Mouse (Mus musculus): ENCODE measurements at regions not wholly inside any gene's neighbourhood (a gene's known extent, or its start where the extent isn't known, plus 50 kb on each side); places are given as distances from the start of the nearest gene placed in this dataset.
A peak's percentile ranks its signal among the peaks of the same experiment; 100 is the strongest.

DNA sequence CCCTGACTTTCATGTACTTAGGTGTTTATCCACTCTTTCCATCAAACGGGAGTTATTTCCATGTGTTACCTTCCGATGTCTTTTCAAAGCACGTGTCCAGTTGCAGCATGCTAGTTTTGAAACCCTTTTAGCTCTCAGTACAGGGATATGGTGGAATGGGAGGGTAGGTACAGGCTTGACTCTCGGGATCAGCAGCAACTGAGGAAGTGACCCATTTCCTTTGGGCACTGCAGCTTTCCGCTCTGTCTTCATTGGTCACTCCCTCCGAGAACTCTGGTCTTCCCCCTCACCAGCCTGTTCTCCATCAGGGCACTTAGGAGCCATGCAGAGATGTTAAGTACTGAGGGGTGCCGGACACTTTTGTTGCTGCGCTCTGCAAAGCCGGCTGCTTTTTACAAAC, 196.5 kb downstream of the Stim2 start:
- Histone ChIP-seq H3K4me2 (ENCODE audit: low read depth, severe bottlenecking) (no peak overlapping the region), H3K9me3 (ENCODE audit: control insufficient read depth, low read length) (no peaks in the 10 kb centered on the region), H3K27me3 (ENCODE audit: control insufficient read depth, insufficient read depth, low read length) (no peaks in the 10 kb centered on the region), H3K4me1 (ENCODE audit: control insufficient read depth, insufficient read depth, low read length) (no peaks in the 10 kb centered on the region), H3K27ac (replicated peaks; ENCODE audit: low read depth, low read length) (no peak overlapping the region), H3K9ac (ENCODE audit: low read length) (no peak overlapping the region), H3K36me3 (ENCODE audit: control insufficient read depth, insufficient read depth, low read length) (no peaks in the 10 kb centered on the region), H3K4me3 (ENCODE audit: low read depth, low read length) (no peak overlapping the region)
- ATAC-seq (ENCODE audit: insufficient number of reproducible peaks, low FRiP score, low TSS enrichment, low read depth) (0 out of 2 replicates have a peak, but pooled peaks have one; percentile 21), DNase-seq (ENCODE audit: low spot score) (no peak)
- 73% methylated on average over 9 of the region's 9 CpGs for WGBS

DNA sequence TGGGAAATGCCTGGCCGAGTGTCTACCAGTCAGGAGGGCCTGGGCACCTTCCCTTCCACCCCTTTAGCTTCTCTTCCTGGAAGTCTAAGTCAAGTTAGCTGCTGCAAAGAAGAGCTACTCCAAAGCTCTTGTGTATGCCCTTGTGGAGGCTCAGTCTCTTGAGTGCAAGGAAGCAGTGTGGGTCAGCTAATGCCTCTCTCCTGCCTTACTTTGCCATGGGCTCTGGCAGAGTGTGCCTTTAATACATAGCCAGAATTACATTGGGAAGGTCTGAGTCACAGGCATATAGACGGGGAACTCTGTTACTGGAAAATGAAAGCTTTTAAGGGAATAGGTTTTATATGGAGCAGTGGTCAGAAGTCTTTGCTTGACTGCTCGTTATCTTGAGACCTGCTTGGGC, 201.7 kb downstream of the Stim2 start:
- no peak for ATAC-seq (ENCODE audit: insufficient number of reproducible peaks, low FRiP score, low TSS enrichment, low read depth)
- Histone ChIP-seq H3K9me3 (ENCODE audit: control insufficient read depth, low read length) (no peaks in the 10 kb centered on the region), H3K27me3 (ENCODE audit: control insufficient read depth, insufficient read depth, low read length) (no peaks in the 10 kb centered on the region), H3K4me3 (ENCODE audit: low read depth, low read length) (no peak overlapping the region), H3K27ac (replicated peaks; ENCODE audit: low read depth, low read length) (no peak overlapping the region), H3K36me3 (ENCODE audit: control insufficient read depth, insufficient read depth, low read length) (no peaks in the 10 kb centered on the region), H3K4me1 (ENCODE audit: control insufficient read depth, insufficient read depth, low read length) (no peaks in the 10 kb centered on the region), H3K9ac (ENCODE audit: low read length) (no peak overlapping the region), H3K4me2 (ENCODE audit: low read depth, severe bottlenecking) (no peak overlapping the region)
- 39% methylated on average over 3 of the region's 3 CpGs for WGBS
- DNase-seq (ENCODE audit: low spot score): peak; percentile 16

DNA sequence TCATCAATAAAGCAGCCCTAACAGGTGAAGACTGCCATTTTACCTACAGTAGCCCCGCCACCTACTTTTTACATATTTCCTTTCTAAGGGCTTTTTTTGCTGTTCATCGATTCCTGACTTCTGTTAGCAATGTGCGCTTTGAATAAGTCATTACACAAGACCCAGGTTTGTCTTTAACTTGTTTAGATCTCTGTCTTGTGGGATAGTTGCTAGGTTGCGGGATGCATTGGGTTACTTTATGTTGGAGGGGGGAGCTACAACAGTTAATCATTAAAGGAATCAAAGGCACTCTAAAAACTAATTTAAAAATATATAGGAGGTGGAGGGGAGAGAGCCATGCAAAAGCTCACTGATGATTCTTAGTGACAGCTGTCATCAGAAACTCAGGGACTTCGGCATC, 202.3 kb downstream of the Stim2 start:
- DNase-seq (ENCODE audit: low spot score): no peak
- 79% methylated on average over 5 of the region's 5 CpGs for WGBS
- Histone ChIP-seq H3K4me1 (ENCODE audit: control insufficient read depth, insufficient read depth, low read length) (no peaks in the 10 kb centered on the region), H3K27ac (replicated peaks; ENCODE audit: low read depth, low read length) (no peak overlapping the region), H3K27me3 (ENCODE audit: control insufficient read depth, insufficient read depth, low read length) (no peaks in the 10 kb centered on the region), H3K4me2 (ENCODE audit: low read depth, severe bottlenecking) (no peak overlapping the region), H3K9me3 (ENCODE audit: control insufficient read depth, low read length) (no peaks in the 10 kb centered on the region), H3K36me3 (ENCODE audit: control insufficient read depth, insufficient read depth, low read length) (no peaks in the 10 kb centered on the region), H3K4me3 (ENCODE audit: low read depth, low read length) (no peak overlapping the region), H3K9ac (ENCODE audit: low read length) (no peak overlapping the region)
- ATAC-seq (ENCODE audit: insufficient number of reproducible peaks, low FRiP score, low TSS enrichment, low read depth): no peak

DNA sequence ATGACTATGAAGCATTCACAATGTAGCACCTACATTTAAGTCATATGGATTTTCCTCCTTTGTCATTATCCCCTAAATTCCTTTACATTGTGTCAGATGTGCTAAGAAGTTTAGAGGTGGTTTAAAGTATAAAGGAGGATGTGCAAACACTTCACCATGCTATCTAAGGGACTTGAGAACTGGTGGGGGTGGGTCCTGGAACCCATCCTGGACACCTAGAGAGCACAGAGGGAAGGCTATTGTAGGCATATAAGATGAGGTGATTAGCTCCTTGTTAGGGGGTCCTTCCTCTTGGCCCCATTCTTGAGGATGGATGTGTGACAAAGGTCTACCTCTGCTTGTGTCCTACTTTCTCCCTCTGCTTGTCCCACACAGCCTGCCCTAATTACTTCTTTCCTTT, 213.2 kb downstream of the Stim2 start:
- Histone ChIP-seq H3K27ac (replicated peaks; ENCODE audit: low read depth, low read length) (no peak overlapping the region), H3K4me2 (ENCODE audit: low read depth, severe bottlenecking) (no peak overlapping the region), H3K4me1 (ENCODE audit: control insufficient read depth, insufficient read depth, low read length) (0 out of 2 replicates have a peak, but pooled peaks cover 2% of the 10 kb centered on the region), H3K9me3 (ENCODE audit: control insufficient read depth, low read length) (no peaks in the 10 kb centered on the region), H3K36me3 (ENCODE audit: control insufficient read depth, insufficient read depth, low read length) (no peaks in the 10 kb centered on the region), H3K9ac (ENCODE audit: low read length) (no peak overlapping the region), H3K27me3 (ENCODE audit: control insufficient read depth, insufficient read depth, low read length) (no peaks in the 10 kb centered on the region), H3K4me3 (ENCODE audit: low read depth, low read length) (no peak overlapping the region)
- DNase-seq (ENCODE audit: low spot score) (no peak), ATAC-seq (ENCODE audit: insufficient number of reproducible peaks, low FRiP score, low TSS enrichment, low read depth) (no peak)

DNA sequence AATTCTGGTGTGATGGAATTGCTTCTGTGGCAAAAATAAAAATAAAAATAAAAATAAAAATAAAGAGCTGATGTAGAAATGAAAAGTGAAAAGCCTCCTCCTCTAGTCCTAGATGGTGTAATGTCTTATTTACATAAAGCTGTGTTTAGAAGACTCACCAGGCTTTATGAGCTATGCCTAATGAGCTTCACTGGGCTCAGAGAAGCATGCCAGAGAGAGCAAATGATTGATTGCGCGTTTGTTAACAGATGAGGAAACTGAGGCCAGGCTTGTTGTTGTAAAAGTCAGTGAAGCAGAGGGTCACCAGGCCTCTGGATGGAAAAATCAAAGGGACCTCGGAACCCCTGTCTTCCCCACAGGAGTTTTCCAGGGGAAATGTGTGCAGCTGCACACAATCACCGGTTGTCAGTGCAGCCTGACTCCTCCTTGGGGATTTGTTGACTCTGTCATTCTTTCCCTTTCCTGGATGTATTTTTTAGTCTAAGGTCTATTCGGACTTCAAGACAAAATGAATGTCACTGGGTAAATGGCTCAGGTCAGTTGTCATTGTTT, 213.8 kb downstream of the Stim2 start:
- H3K9me3 ChIP-seq (ENCODE audit: control insufficient read depth, low read length): no peaks in the 10 kb centered on the region
- H3K27me3 ChIP-seq (ENCODE audit: control insufficient read depth, insufficient read depth, low read length): no peaks in the 10 kb centered on the region
- H3K4me2 ChIP-seq (ENCODE audit: low read depth, severe bottlenecking): no peak overlapping the region
- ATAC-seq (ENCODE audit: insufficient number of reproducible peaks, low FRiP score, low TSS enrichment, low read depth) (no peak), DNase-seq (ENCODE audit: low spot score) (no peak)
- no peak overlapping the region for H3K27ac ChIP-seq (replicated peaks; ENCODE audit: low read depth, low read length)
- H3K4me3 ChIP-seq (ENCODE audit: low read depth, low read length): no peak overlapping the region
- H3K9ac ChIP-seq (ENCODE audit: low read length): no peak overlapping the region
- 57% methylated on average over 5 of the region's 5 CpGs for WGBS
- H3K4me1 ChIP-seq (ENCODE audit: control insufficient read depth, insufficient read depth, low read length): 0 out of 2 replicates have a peak, but pooled peaks cover 2% of the 10 kb centered on the region
- no peaks in the 10 kb centered on the region for H3K36me3 ChIP-seq (ENCODE audit: control insufficient read depth, insufficient read depth, low read length)

DNA sequence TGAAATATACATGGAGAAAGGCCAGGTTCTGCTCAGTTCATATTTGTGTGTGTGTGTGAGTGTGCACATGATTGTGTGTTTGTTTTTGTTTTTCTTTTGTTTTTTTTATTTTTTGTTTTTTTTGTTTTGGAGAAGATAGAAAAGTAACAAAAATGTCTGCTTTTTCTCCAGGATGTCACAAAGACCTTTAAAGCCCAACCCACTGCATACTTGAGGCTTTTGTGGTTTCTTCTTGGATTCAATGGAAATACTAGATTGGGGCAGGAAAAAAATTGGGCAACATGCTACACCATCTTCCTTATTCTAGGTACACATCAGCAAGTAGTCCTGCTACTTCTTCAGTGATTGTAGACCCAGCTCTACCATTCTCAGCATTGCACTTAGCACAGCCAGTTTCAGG, 226.7 kb downstream of the Stim2 start:
- Histone ChIP-seq H3K9me3 (ENCODE audit: control insufficient read depth, low read length) (no peaks in the 10 kb centered on the region), H3K9ac (ENCODE audit: low read length) (no peak overlapping the region), H3K36me3 (ENCODE audit: control insufficient read depth, insufficient read depth, low read length) (no peaks in the 10 kb centered on the region), H3K4me1 (ENCODE audit: control insufficient read depth, insufficient read depth, low read length) (no peaks in the 10 kb centered on the region), H3K4me2 (ENCODE audit: low read depth, severe bottlenecking) (no peak overlapping the region), H3K27me3 (ENCODE audit: control insufficient read depth, insufficient read depth, low read length) (no peaks in the 10 kb centered on the region), H3K4me3 (ENCODE audit: low read depth, low read length) (no peak overlapping the region), H3K27ac (replicated peaks; ENCODE audit: low read depth, low read length) (no peak overlapping the region)
- DNase-seq (ENCODE audit: low spot score): no peak
- no peak for ATAC-seq (ENCODE audit: insufficient number of reproducible peaks, low FRiP score, low TSS enrichment, low read depth)

DNA sequence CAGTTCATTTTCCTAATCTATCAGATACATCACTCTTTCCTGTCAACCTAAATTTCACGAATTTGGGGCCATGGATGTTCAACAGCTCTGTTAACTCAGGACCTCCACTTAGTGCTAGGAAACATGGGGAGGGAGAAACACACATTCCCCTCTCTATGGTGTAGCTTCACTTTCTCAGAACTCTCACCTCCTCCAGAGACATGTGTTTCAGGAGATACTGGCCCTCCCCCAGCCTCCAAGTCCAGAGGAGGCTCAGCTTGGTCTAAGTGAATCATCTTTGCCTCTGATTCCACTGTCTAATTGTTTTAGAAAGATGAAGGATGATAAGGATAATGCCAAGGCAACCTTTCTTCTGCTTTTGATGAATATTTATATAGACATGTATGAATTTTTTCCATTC, 236.3 kb downstream of the Stim2 start:
- no peak for ATAC-seq (ENCODE audit: insufficient number of reproducible peaks, low FRiP score, low TSS enrichment, low read depth)
- H3K9me3 ChIP-seq (ENCODE audit: control insufficient read depth, low read length): no peaks in the 10 kb centered on the region

DNA sequence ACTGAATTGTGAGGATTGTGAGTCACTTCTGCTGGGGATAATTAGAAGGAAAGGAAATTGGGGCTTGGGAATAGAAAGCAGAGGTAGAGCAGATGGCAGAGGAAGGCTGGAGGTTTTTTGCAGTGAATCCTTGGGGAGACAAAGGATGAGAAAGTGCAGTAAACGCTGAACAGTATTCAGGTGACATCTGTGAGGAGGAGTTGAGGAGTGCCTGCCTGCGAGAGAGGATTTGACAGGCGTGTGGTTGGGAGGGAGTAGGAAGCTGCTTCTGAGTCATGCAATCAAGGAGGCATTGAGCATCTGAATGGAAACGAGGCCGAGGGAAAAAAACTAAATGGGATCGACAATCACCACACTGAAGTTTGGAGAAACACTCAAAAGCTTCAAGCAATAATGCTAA, 236.9 kb downstream of the Stim2 start:
- H3K27ac ChIP-seq (replicated peaks; ENCODE audit: low read depth, low read length): no peak overlapping the region
- H3K36me3 ChIP-seq (ENCODE audit: control insufficient read depth, insufficient read depth, low read length): no peaks in the 10 kb centered on the region
- no peaks in the 10 kb centered on the region for H3K27me3 ChIP-seq (ENCODE audit: control insufficient read depth, insufficient read depth, low read length)
- H3K4me3 ChIP-seq (ENCODE audit: low read depth, low read length): no peak overlapping the region
- H3K4me1 ChIP-seq (ENCODE audit: control insufficient read depth, insufficient read depth, low read length): no peaks in the 10 kb centered on the region
- H3K9ac ChIP-seq (ENCODE audit: low read length): no peak overlapping the region
- 65% methylated on average over 6 of the region's 6 CpGs for WGBS
- ATAC-seq (ENCODE audit: insufficient number of reproducible peaks, low FRiP score, low TSS enrichment, low read depth) (no peak), DNase-seq (ENCODE audit: low spot score) (no peak)
- no peaks in the 10 kb centered on the region for H3K9me3 ChIP-seq (ENCODE audit: control insufficient read depth, low read length)
- no peak overlapping the region for H3K4me2 ChIP-seq (ENCODE audit: low read depth, severe bottlenecking)

More for the DNA sequence above, 236.3 kb downstream of the Stim2 start:
- Histone ChIP-seq H3K36me3 (ENCODE audit: control insufficient read depth, insufficient read depth, low read length) (no peaks in the 10 kb centered on the region), H3K4me1 (ENCODE audit: control insufficient read depth, insufficient read depth, low read length) (no peaks in the 10 kb centered on the region), H3K4me3 (ENCODE audit: low read depth, low read length) (no peak overlapping the region), H3K9ac (ENCODE audit: low read length) (no peak overlapping the region), H3K27ac (replicated peaks; ENCODE audit: low read depth, low read length) (no peak overlapping the region), H3K27me3 (ENCODE audit: control insufficient read depth, insufficient read depth, low read length) (no peaks in the 10 kb centered on the region), H3K4me2 (ENCODE audit: low read depth, severe bottlenecking) (no peak overlapping the region)
- DNase-seq (ENCODE audit: low spot score): no peak
- WGBS: 81% methylated on average over 1 of the region's 1 CpGs

DNA sequence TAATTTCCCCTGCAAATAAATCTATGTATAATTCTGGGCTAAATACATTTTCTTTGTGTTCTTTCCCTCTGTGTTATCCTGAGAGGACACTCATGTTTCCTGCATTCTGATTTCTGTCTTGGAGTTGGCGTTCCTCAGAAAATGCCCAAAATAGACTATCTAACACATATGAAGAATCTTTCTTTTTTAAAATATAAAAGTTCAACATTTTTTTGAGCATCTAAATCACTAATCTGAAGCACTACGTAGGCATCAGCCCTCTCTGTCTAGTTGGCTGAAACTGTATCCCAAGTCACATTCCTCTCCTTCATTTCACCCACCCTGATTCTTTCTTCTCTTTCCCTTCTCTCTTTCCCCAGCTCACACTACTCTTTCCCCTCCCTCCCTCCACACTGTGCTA, 238.9 kb downstream of the Stim2 start:
- Histone ChIP-seq H3K4me3 (ENCODE audit: low read depth, low read length) (no peak overlapping the region), H3K4me2 (ENCODE audit: low read depth, severe bottlenecking) (no peak overlapping the region), H3K27ac (replicated peaks; ENCODE audit: low read depth, low read length) (no peak overlapping the region), H3K9me3 (ENCODE audit: control insufficient read depth, low read length) (no peaks in the 10 kb centered on the region), H3K27me3 (ENCODE audit: control insufficient read depth, insufficient read depth, low read length) (no peaks in the 10 kb centered on the region), H3K36me3 (ENCODE audit: control insufficient read depth, insufficient read depth, low read length) (no peaks in the 10 kb centered on the region), H3K9ac (ENCODE audit: low read length) (no peak overlapping the region), H3K4me1 (ENCODE audit: control insufficient read depth, insufficient read depth, low read length) (no peaks in the 10 kb centered on the region)
- ATAC-seq (ENCODE audit: insufficient number of reproducible peaks, low FRiP score, low TSS enrichment, low read depth): no peak
- 88% methylated on average over 2 of the region's 2 CpGs for WGBS
- DNase-seq (ENCODE audit: low spot score): no peak

All from limb, embryonic 11.5 days (tissue).